Mouse (Mus musculus) liver, embryonic 13.5 days (tissue): ENCODE measurements around the gene Tbc1d5. TPM values are rescaled to one million over a fixed set of nuclear protein-coding genes. Genes with fewer than 3 reads are reported as not detected.

Experiments used
- ATAC-seq: fragments of 200-750 bp; cut with Nextera tagmentation; 2 replicates; pipeline ENCODE4 v1.8.0; 2017; ENCODE audit warnings: low read depth, mild to moderate bottlenecking, moderate number of reproducible peaks, moderate library complexity
- DNase-seq: peaks from one replicate; pipeline ENCODE4 v3.0.0; 2022
- H3K27ac ChIP-seq: fragments of 300-500 bp; sonication (generic); 2 replicates; pipeline ENCODE4 v1.5.1; 2015; ENCODE audit warnings: moderate library complexity, mild to moderate bottlenecking, inconsistent platforms
- H3K27me3 ChIP-seq: fragments of 300-500 bp; sonication (generic); 2 replicates; pipeline ENCODE4 v1.6.1; 2015; ENCODE audit warnings: mild to moderate bottlenecking, inconsistent platforms
- H3K36me3 ChIP-seq: fragments of 300-500 bp; sonication (generic); 2 replicates; pipeline ENCODE4 v1.6.1; 2015; ENCODE audit warnings: mild to moderate bottlenecking, inconsistent platforms
- H3K4me1 ChIP-seq: fragments of 300-500 bp; sonication (generic); replicated peaks from 2 replicates; pipeline ENCODE4 v1.6.1; 2015; ENCODE audit warnings: inconsistent platforms
- H3K4me2 ChIP-seq: fragments of 300-500 bp; sonication (generic); 2 replicates; pipeline ENCODE4 v1.6.1; 2015; ENCODE audit warnings: inconsistent platforms, mild to moderate bottlenecking, moderate library complexity
- H3K4me3 ChIP-seq: fragments of 300-500 bp; sonication (generic); replicated peaks from 2 replicates; pipeline ENCODE4 v1.5.1; 2015; ENCODE audit warnings: mild to moderate bottlenecking, inconsistent platforms
- H3K9ac ChIP-seq: fragments of 300-500 bp; sonication (generic); 2 replicates; pipeline ENCODE4 v1.6.1; 2015; ENCODE audit warnings: mild to moderate bottlenecking, inconsistent platforms
- H3K9me3 ChIP-seq: fragments of 300-500 bp; sonication (generic); replicated peaks from 2 replicates; pipeline ENCODE4 v1.6.1; 2016; ENCODE audit warnings: inconsistent platforms
- WGBS: fragments of 180-500 bp; shearing (Covaris S2); methylation state at CpG from one replicate; pipeline ENCODE4 v1.1.7; 2015; ENCODE audit not compliant: insufficient replicate concordance; 5-methylcytosine and 5-hydroxymethylcytosine counted together
- polyA plus RNA-seq: library from polyadenylated mRNA; unstranded; fragments of >200 nt; fragmentation: Nextera tagmentation; extraction: Ambion mirVana; gene quantifications from 2 replicates; pipeline ENCODE4 v1.2.1, GENCODE M21; 2015

Tbc1d5 gene
- polyA plus RNA-seq, 1 experiment from 2014 or later = 3.6 TPM

DNA sequence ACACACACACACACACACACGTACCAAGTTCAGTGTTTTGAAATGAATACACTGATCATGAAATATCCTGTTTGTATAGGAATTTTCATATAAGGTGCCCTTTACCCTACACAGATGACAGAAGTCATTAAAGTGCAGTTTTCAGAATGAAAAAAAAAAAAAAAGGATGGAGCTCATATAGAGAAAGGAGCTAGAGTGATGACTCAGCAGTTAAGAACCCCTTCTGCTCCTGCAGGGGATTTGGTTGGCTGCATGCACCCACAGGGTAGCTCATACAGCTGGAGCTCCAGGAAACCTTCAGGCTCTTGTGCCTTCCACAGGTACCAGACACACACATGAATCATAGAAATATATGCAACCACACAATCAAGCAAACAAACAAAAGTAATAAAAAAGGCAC, 213.0 kb downstream of the Tbc1d5 start:
- WGBS = 90% methylated on average over 1 of the region's 1 CpGs

GRCm38 (mm10) chr17:50954313-50954712, 224.8 kb downstream of the Tbc1d5 start:
- no peaks in the 10 kb centered on the region for H3K4me1 ChIP-seq
- H3K36me3 ChIP-seq = no peaks in the 10 kb centered on the region
- 76% methylated on average over 9 of the region's 9 CpGs for WGBS
- no peaks in the 10 kb centered on the region for H3K27me3 ChIP-seq
- no peak overlapping the region for H3K4me3 ChIP-seq
- DNase-seq (no peak), ATAC-seq (no peak)
- no peak overlapping the region for H3K4me2 ChIP-seq
- no peak overlapping the region for H3K27ac ChIP-seq
- no peaks in the 10 kb centered on the region for H3K9me3 ChIP-seq
- H3K9ac ChIP-seq = no peak overlapping the region

More for the DNA sequence above, 213.0 kb downstream of the Tbc1d5 start:
- Histone ChIP-seq H3K4me3 (no peak overlapping the region), H3K36me3 (no peaks in the 10 kb centered on the region; the same call in 1 of the 2 replicates), H3K9me3 (no peaks in the 10 kb centered on the region), H3K4me2 (no peak overlapping the region), H3K27ac (no peak overlapping the region), H3K27me3 (no peaks in the 10 kb centered on the region), H3K4me1 (no peaks in the 10 kb centered on the region), H3K9ac (no peak overlapping the region)
- ATAC-seq (no peak), DNase-seq (no peak)

GRCm38 (mm10) chr17:50922308-50922707, 256.8 kb downstream of the Tbc1d5 start:
- Histone ChIP-seq H3K9me3 (no peaks in the 10 kb centered on the region), H3K27me3 (no peaks in the 10 kb centered on the region), H3K27ac (no peak overlapping the region), H3K4me2 (no peak overlapping the region), H3K9ac (no peak overlapping the region), H3K4me1 (no peaks in the 10 kb centered on the region), H3K36me3 (no peaks in the 10 kb centered on the region), H3K4me3 (no peak overlapping the region)
- DNase-seq = no peak
- ATAC-seq = no peak
- WGBS = 71% methylated on average over 2 of the region's 2 CpGs

DNA sequence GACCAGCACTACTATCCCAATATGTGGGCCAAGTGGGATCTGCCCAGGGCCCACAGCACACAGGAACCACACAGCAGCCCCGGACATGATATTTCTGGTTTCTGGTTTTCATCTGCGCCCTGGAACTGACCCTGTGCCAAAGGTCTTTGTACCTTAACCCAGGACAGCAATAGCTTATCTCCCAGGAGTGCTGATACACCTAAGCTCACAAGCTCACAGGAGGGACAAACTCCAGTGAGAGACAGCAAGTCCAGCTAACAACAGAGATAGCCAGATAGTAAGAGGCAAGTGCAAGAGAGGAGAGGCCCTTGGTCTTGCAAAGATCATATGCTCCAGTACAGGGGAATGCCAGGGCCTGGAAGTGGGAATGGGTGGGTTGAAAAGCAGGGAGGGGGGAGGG, 263.9 kb downstream of the Tbc1d5 start:
- no peak for ATAC-seq
- Histone ChIP-seq H3K9me3 (no peaks in the 10 kb centered on the region), H3K36me3 (0 out of 2 replicates have a peak, but pooled peaks cover 2% of the 10 kb centered on the region), H3K4me2 (no peak overlapping the region), H3K27ac (no peak overlapping the region), H3K4me1 (no peaks in the 10 kb centered on the region), H3K4me3 (no peak overlapping the region), H3K9ac (no peak overlapping the region), H3K27me3 (no peaks in the 10 kb centered on the region)
- 81% methylated on average over 2 of the region's 2 CpGs for WGBS
- no peak for DNase-seq

GRCm38 (mm10) chr17:50908568-50909335, 270.4 kb downstream of the Tbc1d5 start:
- Histone ChIP-seq H3K27ac (no peak overlapping the region), H3K9me3 (no peaks in the 10 kb centered on the region), H3K27me3 (no peaks in the 10 kb centered on the region), H3K4me1 (peaks cover 4% of the 10 kb centered on the region), H3K4me3 (no peak overlapping the region), H3K9ac (no peak overlapping the region), H3K4me2 (no peak overlapping the region), H3K36me3 (no peaks in the 10 kb centered on the region)
- no peak for ATAC-seq
- 74% methylated on average over 6 of the region's 6 CpGs for WGBS
- DNase-seq = no peak

- Histone ChIP-seq H3K36me3 (no peaks in the 10 kb centered on the region), H3K4me1 (peaks cover 4% of the 10 kb centered on the region), H3K4me2 (no peak overlapping the region), H3K27ac (no peak overlapping the region), H3K9ac (no peak overlapping the region), H3K9me3 (no peaks in the 10 kb centered on the region), H3K27me3 (no peaks in the 10 kb centered on the region), H3K4me3 (no peak overlapping the region)
- no peak for DNase-seq
- 85% methylated on average over 4 of the region's 4 CpGs for WGBS
- no peak for ATAC-seq
These were observed 271.0 kb downstream of the Tbc1d5 start for GRCm38 (mm10) chr17:50908160-50908559.

GRCm38 (mm10) chr17:50906630-50907029, 272.5 kb downstream of the Tbc1d5 start:
- WGBS = 78% methylated on average over 1 of the region's 1 CpGs
- no peak overlapping the region for H3K4me2 ChIP-seq
- peaks cover 4% of the 10 kb centered on the region for H3K4me1 ChIP-seq

DNA sequence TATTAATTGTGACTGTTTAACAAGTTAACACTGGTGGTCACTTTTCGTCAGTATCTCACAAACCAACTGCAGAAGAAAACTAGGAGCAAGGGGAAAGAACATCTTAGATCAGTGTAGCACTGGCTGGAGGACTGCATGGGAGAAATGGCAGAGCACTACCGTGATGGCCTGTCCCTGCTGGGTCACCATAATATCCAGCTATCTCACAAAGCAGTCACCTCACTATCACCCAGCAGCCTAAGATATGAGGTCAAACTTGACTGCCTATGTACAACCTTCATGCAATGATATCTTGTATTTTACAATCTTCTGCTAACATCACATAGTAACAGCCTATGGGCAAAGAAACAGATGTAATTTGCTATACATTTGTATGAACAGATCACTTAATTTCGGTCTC, 274.7 kb downstream of the Tbc1d5 start:
- Histone ChIP-seq H3K36me3 (no peaks in the 10 kb centered on the region), H3K9ac (no peak overlapping the region), H3K4me3 (no peak overlapping the region), H3K4me2 (no peak overlapping the region), H3K4me1 (peaks cover 4% of the 10 kb centered on the region), H3K27me3 (no peaks in the 10 kb centered on the region), H3K9me3 (no peaks in the 10 kb centered on the region), H3K27ac (no peak overlapping the region)
- 65% methylated on average over 3 of the region's 3 CpGs for WGBS
- ATAC-seq (peak; percentile 90), DNase-seq (peak; percentile 10)

More at GRCm38 (mm10) chr17:50906630-50907029, 272.5 kb downstream of the Tbc1d5 start:
- Histone ChIP-seq H3K27ac (no peak overlapping the region), H3K9me3 (no peaks in the 10 kb centered on the region), H3K9ac (no peak overlapping the region), H3K36me3 (no peaks in the 10 kb centered on the region), H3K27me3 (no peaks in the 10 kb centered on the region), H3K4me3 (no peak overlapping the region)
- ATAC-seq (no peak), DNase-seq (no peak)

DNA sequence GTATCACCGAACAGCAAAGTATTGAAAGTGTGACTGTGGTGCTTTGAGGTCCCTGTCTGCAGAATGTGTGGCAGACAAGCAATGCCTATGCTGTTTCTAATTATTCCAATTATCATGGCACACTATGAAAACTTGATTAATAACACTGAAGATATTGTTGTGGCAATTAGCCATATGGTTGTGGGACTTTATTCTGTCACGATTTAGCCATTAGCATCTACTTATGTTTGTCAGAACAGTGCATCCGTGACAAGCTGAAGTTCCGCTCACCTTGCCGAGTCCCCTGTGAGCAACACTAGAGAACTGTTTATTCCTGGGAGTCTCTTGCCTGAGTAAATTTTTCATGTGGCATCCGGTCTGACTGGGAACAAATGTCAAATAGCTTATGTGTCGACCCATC, 281.3 kb downstream of the Tbc1d5 start:
- Histone ChIP-seq H3K36me3 (no peaks in the 10 kb centered on the region), H3K4me1 (peaks cover 8% of the 10 kb centered on the region), H3K4me3 (no peak overlapping the region), H3K27me3 (no peaks in the 10 kb centered on the region), H3K4me2 (no peak overlapping the region), H3K27ac (no peak overlapping the region), H3K9me3 (no peaks in the 10 kb centered on the region), H3K9ac (no peak overlapping the region)
- no peak for DNase-seq
- 79% methylated on average over 7 of the region's 7 CpGs for WGBS
- no peak for ATAC-seq

GRCm38 (mm10) chr17:50889475-50889874, 289.7 kb downstream of the Tbc1d5 start:
- DNase-seq (no peak), ATAC-seq (no peak)
- WGBS = 89% methylated on average over 1 of the region's 1 CpGs

DNA sequence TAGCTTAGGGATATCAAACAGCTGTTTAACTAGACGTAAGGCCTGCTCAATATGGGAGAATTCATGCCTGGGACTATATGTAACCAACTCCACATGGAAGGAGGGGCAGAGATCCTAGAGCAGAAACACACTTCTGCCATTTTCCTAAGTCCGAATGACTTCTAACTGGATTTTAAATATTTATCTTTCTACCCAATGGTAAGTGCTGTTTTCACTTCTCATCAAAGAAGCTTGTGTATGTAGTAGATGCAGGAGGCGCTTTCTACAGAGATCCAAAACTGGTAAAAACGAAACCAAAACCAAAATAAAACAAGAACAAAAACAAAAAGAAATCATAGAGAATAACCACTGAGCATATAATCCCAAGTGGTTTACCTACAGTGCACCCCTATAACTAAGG, 299.2 kb downstream of the Tbc1d5 start:
- ATAC-seq = no peak

More at GRCm38 (mm10) chr17:50889475-50889874, 289.7 kb downstream of the Tbc1d5 start:
- no peak overlapping the region for H3K4me3 ChIP-seq
- no peaks in the 10 kb centered on the region for H3K9me3 ChIP-seq
- H3K27ac ChIP-seq = no peak overlapping the region
- H3K9ac ChIP-seq = no peak overlapping the region
- H3K27me3 ChIP-seq = no peaks in the 10 kb centered on the region
- peaks cover 7% of the 10 kb centered on the region; the same call in 1 of the 2 replicates for H3K4me1 ChIP-seq
- no peaks in the 10 kb centered on the region for H3K36me3 ChIP-seq
- H3K4me2 ChIP-seq = no peak overlapping the region

GRCm38 (mm10) chr17:50876451-50876850, 302.7 kb downstream of the Tbc1d5 start:
- Histone ChIP-seq H3K27ac (no peak overlapping the region), H3K27me3 (no peaks in the 10 kb centered on the region), H3K36me3 (no peaks in the 10 kb centered on the region), H3K9ac (no peak overlapping the region), H3K9me3 (no peaks in the 10 kb centered on the region), H3K4me1 (no peaks in the 10 kb centered on the region), H3K4me2 (no peak overlapping the region), H3K4me3 (no peak overlapping the region)
- DNase-seq (no peak), ATAC-seq (no peak)
- 62% methylated on average over 5 of the region's 5 CpGs for WGBS

More for the DNA sequence above, 299.2 kb downstream of the Tbc1d5 start:
- Histone ChIP-seq H3K27me3 (no peaks in the 10 kb centered on the region), H3K4me3 (no peak overlapping the region), H3K9me3 (no peaks in the 10 kb centered on the region), H3K9ac (no peak overlapping the region), H3K4me1 (no peaks in the 10 kb centered on the region), H3K27ac (no peak overlapping the region), H3K4me2 (no peak overlapping the region), H3K36me3 (no peaks in the 10 kb centered on the region)
- no peak for DNase-seq
- 69% methylated on average over 4 of the region's 4 CpGs for WGBS
